Mouse (Mus musculus) MEL (cell line): ENCODE measurements around the gene Fam185a. TPM values are rescaled to one million over a fixed set of nuclear protein-coding genes. Genes with fewer than 3 reads are reported as not detected.

ENCODE experiments used
- DNase-seq: peaks from one replicate; pipeline ENCODE4 v3.0.0; 2011; ENCODE audit warnings: low read depth, low spot score
- H3K27ac ChIP-seq: 2 replicates; pipeline ENCODE4 v1.5.1; 2012; ENCODE audit warnings: low read depth, mild to moderate bottlenecking, control low read depth, low read length, moderate library complexity; ENCODE audit not compliant: control insufficient read depth
- H3K27me3 ChIP-seq, 2 experiments: fragments of 150-350 bp in 1 of 2; sonication (generic) in 1 of 2; 2 replicates each; pipeline ENCODE4 v1.6.1; 2012; ENCODE audit warnings: low read length in 2 of 2, mild to moderate bottlenecking in 2 of 2, improper control_type of control experiment in 1 of 2, moderate library complexity in 1 of 2; ENCODE audit not compliant: insufficient read depth in 2 of 2, control insufficient read depth in 1 of 2
- H3K36me3 ChIP-seq, 2 experiments: 2 replicates each; pipeline ENCODE4 v1.6.1; 2012 to 2014; ENCODE audit warnings: low read length in 2 of 2, improper control_type of control experiment in 1 of 2, inconsistent platforms in 1 of 2, mild to moderate bottlenecking in 1 of 2; ENCODE audit not compliant: insufficient read depth in 2 of 2, control insufficient read depth in 1 of 2
- H3K4me1 ChIP-seq, 2 experiments: fragments of 150-350 bp in 1 of 2; sonication (generic) in 1 of 2; 2 replicates each; pipeline ENCODE4 v1.6.1; 2012; ENCODE audit warnings: low read length in 2 of 2, improper control_type of control experiment in 1 of 2, mild to moderate bottlenecking in 1 of 2; ENCODE audit not compliant: insufficient read depth in 2 of 2, control insufficient read depth in 1 of 2
- H3K4me3 ChIP-seq, 2 experiments: fragments of 150-350 bp in 1 of 2; sonication (generic) in 1 of 2; 2 replicates each; pipeline ENCODE4 v1.5.1; 2012; ENCODE audit warnings: low read depth in 2 of 2, low read length in 2 of 2, mild to moderate bottlenecking in 2 of 2, moderate library complexity in 2 of 2, control low read depth in 1 of 2, improper control_type of control experiment in 1 of 2; ENCODE audit not compliant: control insufficient read depth in 1 of 2, insufficient read depth in 1 of 2
- H3K79me2 ChIP-seq: 2 replicates; pipeline ENCODE4 v1.6.1; 2012; ENCODE audit warnings: mild to moderate bottlenecking, low read length, moderate library complexity; ENCODE audit not compliant: control insufficient read depth, poor library complexity, insufficient read depth
- H3K9ac ChIP-seq: 2 replicates; pipeline ENCODE4 v1.6.1; 2012; ENCODE audit warnings: low read depth, mild to moderate bottlenecking, control low read depth, low read length, moderate library complexity; ENCODE audit not compliant: control insufficient read depth, poor library complexity, severe bottlenecking
- H3K9me3 ChIP-seq: fragments of 150-350 bp; sonication (generic); replicated peaks from 2 replicates; pipeline ENCODE4 v1.6.1; 2012; ENCODE audit warnings: mild to moderate bottlenecking, low read length, improper control_type of control experiment, moderate library complexity; ENCODE audit not compliant: insufficient read depth
- CHD1 ChIP-seq: IDR thresholded peaks from 2 replicates; pipeline ENCODE4 v1.6.1; 2012; ENCODE audit warnings: low read depth, mild to moderate bottlenecking, inconsistent platforms, low read length, improper control_type of control experiment
- CHD2 ChIP-seq: IDR thresholded peaks from 2 replicates; pipeline ENCODE4 v1.6.1; 2011; ENCODE audit warnings: low read length, improper control_type of control experiment
- E2F4 ChIP-seq: IDR thresholded peaks from 2 replicates; pipeline ENCODE4 v1.6.1; 2011; ENCODE audit warnings: low read depth, low read length, improper control_type of control experiment, borderline replicate concordance
- ELF1 ChIP-seq: IDR thresholded peaks from 2 replicates; pipeline ENCODE4 v1.6.1; 2014; ENCODE audit warnings: low read depth, mild to moderate bottlenecking, inconsistent platforms, low read length, improper control_type of control experiment, moderate library complexity
- EP300 ChIP-seq, 2 experiments: IDR thresholded peaks; 2 replicates each; pipeline ENCODE4 v1.6.1; 2011; ENCODE audit warnings: improper control_type of control experiment in 2 of 2, low read length in 2 of 2, low read depth in 1 of 2, mild to moderate bottlenecking in 1 of 2
- ETS1 ChIP-seq: IDR thresholded peaks from 2 replicates; pipeline ENCODE4 v1.6.1; 2012; ENCODE audit warnings: low read depth, mild to moderate bottlenecking, inconsistent platforms, low read length, improper control_type of control experiment, moderate library complexity
- GABPA ChIP-seq: IDR thresholded peaks from 2 replicates; pipeline ENCODE4 v1.6.1; 2012; ENCODE audit warnings: low read depth, mild to moderate bottlenecking, inconsistent platforms, low read length, improper control_type of control experiment, moderate library complexity
- GATA1 ChIP-seq: IDR thresholded peaks from 2 replicates; pipeline ENCODE4 v1.6.1; 2011; ENCODE audit warnings: low read depth, low read length, improper control_type of control experiment
- HCFC1 ChIP-seq: IDR thresholded peaks from 2 replicates; pipeline ENCODE4 v1.6.1; 2012; ENCODE audit warnings: low read depth, mild to moderate bottlenecking, inconsistent platforms, low read length, improper control_type of control experiment, moderate library complexity
- JUND ChIP-seq: IDR thresholded peaks from 2 replicates; pipeline ENCODE4 v1.6.1; 2011; ENCODE audit warnings: low read depth, mild to moderate bottlenecking, improper control_type of control experiment, low read length
- MAFK ChIP-seq: IDR thresholded peaks from 2 replicates; pipeline ENCODE4 v1.6.1; 2011; ENCODE audit warnings: low read depth, mild to moderate bottlenecking, low read length, improper control_type of control experiment, borderline replicate concordance
- MAX ChIP-seq: IDR thresholded peaks from 2 replicates; pipeline ENCODE4 v1.6.1; 2011; ENCODE audit warnings: low read length, improper control_type of control experiment
- MEF2A ChIP-seq: IDR thresholded peaks from 2 replicates; pipeline ENCODE4 v1.6.1; 2014; ENCODE audit warnings: low read depth, mild to moderate bottlenecking, inconsistent platforms, low read length, improper control_type of control experiment; ENCODE audit not compliant: poor library complexity, insufficient replicate concordance, severe bottlenecking; ENCODE audit errors: extremely low read depth
- MXI1 ChIP-seq: IDR thresholded peaks from 2 replicates; pipeline ENCODE4 v1.6.1; 2011; ENCODE audit warnings: mild to moderate bottlenecking, low read depth, low read length, improper control_type of control experiment
- MYB ChIP-seq: IDR thresholded peaks from 2 replicates; pipeline ENCODE4 v1.6.1; 2011; ENCODE audit warnings: mild to moderate bottlenecking, low read depth, low read length, improper control_type of control experiment
- MYC ChIP-seq: IDR thresholded peaks from 2 replicates; pipeline ENCODE4 v1.6.1; 2011; ENCODE audit warnings: low read depth, mild to moderate bottlenecking, low read length, improper control_type of control experiment, moderate library complexity
- NELFE ChIP-seq: IDR thresholded peaks from 2 replicates; pipeline ENCODE4 v1.6.1; 2011; ENCODE audit warnings: low read depth, low read length, improper control_type of control experiment
- POLR2A ChIP-seq, 2 experiments: IDR thresholded peaks; 2 replicates each; pipeline ENCODE4 v1.6.1; 2011 to 2012; ENCODE audit warnings: low read length in 2 of 2, mild to moderate bottlenecking in 2 of 2, control low read depth in 1 of 2, improper control_type of control experiment in 1 of 2, low read depth in 1 of 2, moderate library complexity in 1 of 2; ENCODE audit not compliant: control insufficient read depth in 1 of 2, insufficient read depth in 1 of 2, poor library complexity in 1 of 2
- POLR2AphosphoS2 ChIP-seq: IDR thresholded peaks from 2 replicates; pipeline ENCODE4 v1.6.1; 2011; ENCODE audit warnings: low read length, improper control_type of control experiment
- RAD21 ChIP-seq: IDR thresholded peaks from 2 replicates; pipeline ENCODE4 v1.6.1; 2011; ENCODE audit warnings: mild to moderate bottlenecking, low read depth, low read length, improper control_type of control experiment
- SIN3A ChIP-seq: IDR thresholded peaks from 2 replicates; pipeline ENCODE4 v1.6.1; 2012; ENCODE audit warnings: low read length, improper control_type of control experiment, inconsistent platforms
- SMC3 ChIP-seq: IDR thresholded peaks from 2 replicates; pipeline ENCODE4 v1.6.1; 2011; ENCODE audit warnings: low read depth, low read length, improper control_type of control experiment
- TBP ChIP-seq: IDR thresholded peaks from 2 replicates; pipeline ENCODE4 v1.8.0; 2011; ENCODE audit warnings: low read depth, low read length, improper control_type of control experiment
- ZMIZ1 ChIP-seq: IDR thresholded peaks from 2 replicates; pipeline ENCODE4 v1.6.1; 2012; ENCODE audit warnings: low read depth, mild to moderate bottlenecking, inconsistent platforms, low read length, improper control_type of control experiment, moderate library complexity
- ZNF384 ChIP-seq: IDR thresholded peaks from 2 replicates; pipeline ENCODE4 v1.6.1; 2012; ENCODE audit warnings: low read depth, mild to moderate bottlenecking, inconsistent platforms, low read length, improper control_type of control experiment
- polyA plus RNA-seq, 2 experiments: library from polyadenylated mRNA; stranded (reverse) in 1 of 2; unstranded in 1 of 2; fragments of >175 nt in 1 of 2; fragments of >200 nt in 1 of 2; gene quantifications; 2 replicates each; pipeline versions ENCODE4 v1.2.1 to v1.2.4; 2012; ENCODE audit warnings: low replicate concordance in 2 of 2, low read depth in 1 of 2; ENCODE audit not compliant: insufficient read length in 2 of 2, insufficient read depth in 1 of 2, missing spikeins in 1 of 2
- total RNA-seq: library from RNA; depleted of rRNA; stranded (reverse); fragments of 300-350 nt; gene quantifications from 2 replicates; pipeline ENCODE4 v1.2.3, GENCODE M21; 2012

The Fam185a gene
- total and polyA plus RNA-seq, 3 experiments, result 20.2 to 28.3 TPM; not detected in 1

GRCm38 (mm10) chr5:21411261-21411666 lies 13.5 kb upstream of the Fam185a start (continued):
- TF ChIP-seq CHD1 (no peak), TBP (peak; percentile 86), ETS1 (peak; percentile 99), JUND (peak; percentile 79), MAFK (peak; percentile 87), CHD2 (no peak; the same call in 1 of the 2 replicates), ELF1 (peak; percentile 85), SMC3 (0 out of 2 replicates have a peak, but pooled peaks have one; percentile 13), POLR2A (IDR thresholded peaks at IDR 0.05; ENCODE audit: control insufficient read depth in 1 of 2, insufficient read depth in 1 of 2, low read depth in 1 of 2, low read length in 2 of 2, poor library complexity in 1 of 2) (peak in 1 of 2 experiments; percentile 70; a peak in 3 of 4 replicates), POLR2AphosphoS2 (no peak; the same call in 1 of the 2 replicates), RAD21 (no peak), E2F4 (peak; percentile 85), HCFC1 (peak; percentile 78), ZMIZ1 (peak; percentile 54; the same call in 1 of the 2 replicates), MEF2A (peak; percentile 64; the same call in 1 of the 2 replicates), NELFE (peak; percentile 50; the same call in 1 of the 2 replicates)

DNA sequence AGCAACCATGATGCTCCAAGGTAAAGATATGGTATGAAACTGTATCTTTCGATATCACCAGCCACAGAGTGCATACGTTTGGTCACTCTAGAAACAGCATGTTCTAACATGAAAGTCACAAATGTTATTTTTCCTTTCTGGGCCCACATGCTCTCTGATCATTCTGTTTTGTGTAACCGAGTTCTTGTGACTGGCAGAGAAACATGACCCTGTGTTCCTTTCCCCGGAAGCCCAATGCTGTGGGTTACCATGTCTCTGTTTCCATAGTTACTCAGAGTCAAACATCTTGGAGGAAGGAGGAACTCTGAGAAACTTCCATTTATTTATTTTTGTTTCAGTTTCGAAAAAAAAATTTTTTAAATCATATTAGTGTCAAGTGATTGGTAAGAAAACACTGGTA lies 12.7 kb upstream of the Fam185a start:
- H3K4me1 ChIP-seq, result peaks cover 29 to 31% of the 10 kb centered on the region in 2 experiments
- peak overlapping the region; percentile 98 for H3K27ac ChIP-seq
- DNase-seq, result peak; percentile 73

DNA sequence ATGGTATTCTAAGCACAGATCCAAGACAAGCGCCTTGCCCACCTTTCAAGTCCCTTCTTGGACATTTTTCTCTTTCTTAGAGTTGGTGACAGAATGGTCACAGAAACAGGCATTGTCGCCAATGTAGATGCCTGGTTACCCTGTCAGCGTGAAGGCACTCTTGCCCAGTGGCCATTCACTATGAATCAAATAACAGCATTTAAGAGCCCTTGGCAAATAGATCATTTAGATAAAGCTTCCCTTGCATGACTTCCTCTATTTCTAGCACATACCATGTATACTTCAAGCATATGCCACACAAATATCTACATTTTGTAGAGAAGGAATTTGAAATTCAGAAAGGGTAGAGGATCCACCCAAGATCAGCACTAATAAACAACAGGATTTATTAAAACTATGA lies 11.4 kb upstream of the Fam185a start:
- Histone ChIP-seq H3K27ac (peak overlapping the region; percentile 27), H3K79me2 (no peaks in the 10 kb centered on the region; the same call in 1 of the 2 replicates), H3K9ac (no peak overlapping the region), H3K4me1 (peaks cover 29 to 31% of the 10 kb centered on the region in 2 experiments), H3K4me3 (no peak overlapping the region), H3K36me3 (peaks cover 0 to 40% of the 10 kb centered on the region in 2 experiments; a peak in 2 of 4 replicates), H3K27me3 (no peaks in the 10 kb centered on the region), H3K9me3 (no peaks in the 10 kb centered on the region)
- no peak for TF ChIP-seq MYB
- TF ChIP-seq MXI1, result no peak
- 0 out of 2 replicates have a peak, but pooled peaks have one; percentile 9 for TF ChIP-seq HCFC1
- no peak for TF ChIP-seq SIN3A
- 0 out of 2 replicates have a peak, but pooled peaks have one; percentile 43 for TF ChIP-seq ETS1
- TF ChIP-seq ZNF384, result no peak
- peak; percentile 50 for TF ChIP-seq GATA1
- TF ChIP-seq GABPA, result no peak
- no peak for TF ChIP-seq CHD2
- 0 out of 2 replicates have a peak, but pooled peaks have one; percentile 20 for TF ChIP-seq MYC
- TF ChIP-seq SMC3, result no peak
- TF ChIP-seq NELFE, result no peak
- TF ChIP-seq EP300 (IDR thresholded peaks at IDR 0.05; ENCODE audit: low read depth in 1 of 2, low read length in 2 of 2), result peak; percentile 31 to 74; a peak in 2 of 4 replicates
- DNase-seq, result peak; percentile 72

More for the DNA sequence above, 12.7 kb upstream of the Fam185a start:
- no peaks in the 10 kb centered on the region for H3K9me3 ChIP-seq
- TF ChIP-seq HCFC1, result 0 out of 2 replicates have a peak, but pooled peaks have one; percentile 37
- TF ChIP-seq GATA1, result no peak
- TF ChIP-seq MAX, result peak; percentile 48; the same call in 1 of the 2 replicates
- no peak for TF ChIP-seq ELF1
- peak; percentile 52 for TF ChIP-seq SIN3A
- TF ChIP-seq MAFK, result no peak
- TF ChIP-seq, all 39 proteins: peak for 3
- H3K27me3 ChIP-seq, result no peaks in the 10 kb centered on the region
- H3K79me2 ChIP-seq, result no peaks in the 10 kb centered on the region; the same call in 1 of the 2 replicates
- H3K9ac ChIP-seq, result peak overlapping the region; percentile 50
- peaks cover 0 to 40% of the 10 kb centered on the region in 2 experiments; a peak in 2 of 4 replicates for H3K36me3 ChIP-seq
- peak overlapping the region in 1 of 2 experiments; percentile 3; a peak in 1 of 4 replicates for H3K4me3 ChIP-seq
